Mouse (Mus musculus): ENCODE data around the gene Trim10. TPM values are rescaled to one million over a fixed set of nuclear protein-coding genes. Genes with fewer than 3 reads are reported as not detected.
A peak's percentile ranks its signal among the peaks of the same experiment; 100 is the strongest.

The Trim10 gene
- polyA plus RNA-seq, 1 experiment from 2014 or later = 0.88 TPM

DNA sequence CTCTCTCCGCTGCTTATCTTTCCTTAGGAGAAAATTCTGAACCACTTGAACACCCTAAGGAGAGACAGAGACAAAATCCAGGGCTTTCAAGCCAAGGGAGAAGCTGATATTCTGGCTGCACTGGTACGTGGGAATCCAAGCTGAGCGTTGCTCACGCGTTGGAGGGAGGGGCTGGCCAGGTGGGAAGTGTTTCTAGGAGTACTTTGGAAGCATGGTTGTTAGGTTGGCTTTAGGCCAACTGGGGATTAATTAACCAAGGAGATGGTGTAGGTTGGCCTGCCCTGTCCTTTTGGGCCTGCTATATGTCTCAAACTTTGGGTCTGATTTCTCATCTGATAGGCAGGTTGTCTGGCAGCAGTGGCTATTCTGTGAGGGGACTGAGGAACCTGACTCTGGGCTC lies 18.2 kb upstream of the Trim10 start:
- peaks cover 68% of the 10 kb centered on the region for H3K36me3 ChIP-seq (replicated peaks; ENCODE audit: control insufficient read depth, insufficient read depth)
- H3K27me3 ChIP-seq (ENCODE audit: control insufficient read depth, insufficient read depth, low read length) = no peaks in the 10 kb centered on the region
- DNase-seq (ENCODE audit: low spot score) (no peak), ATAC-seq (ENCODE audit: low FRiP score) (no peak)
- H3K4me1 ChIP-seq (replicated peaks; ENCODE audit: control insufficient read depth, insufficient read depth, low read length) = no peaks in the 10 kb centered on the region
- H3K27ac ChIP-seq = no peak overlapping the region
- no peak overlapping the region for H3K4me2 ChIP-seq (replicated peaks)
- H3K9me3 ChIP-seq (ENCODE audit: control insufficient read depth, low read length) = no peaks in the 10 kb centered on the region
- WGBS = 94% methylated on average over 5 of the region's 5 CpGs
- no peak overlapping the region for H3K4me3 ChIP-seq (replicated peaks; ENCODE audit: low read length)
- H3K9ac ChIP-seq = no peak overlapping the region

- Histone ChIP-seq H3K27ac (no peak overlapping the region), H3K4me2 (replicated peaks) (no peak overlapping the region), H3K27me3 (ENCODE audit: control insufficient read depth, insufficient read depth, low read length) (no peaks in the 10 kb centered on the region), H3K36me3 (replicated peaks; ENCODE audit: control insufficient read depth, insufficient read depth) (peaks cover 68% of the 10 kb centered on the region), H3K4me1 (replicated peaks; ENCODE audit: control insufficient read depth, insufficient read depth, low read length) (no peaks in the 10 kb centered on the region), H3K4me3 (replicated peaks; ENCODE audit: low read length) (no peak overlapping the region), H3K9ac (no peak overlapping the region), H3K9me3 (ENCODE audit: control insufficient read depth, low read length) (no peaks in the 10 kb centered on the region)
- DNase-seq (ENCODE audit: low spot score) (no peak), ATAC-seq (ENCODE audit: low FRiP score) (no peak)
- WGBS = 91% methylated on average over 5 of the region's 5 CpGs
Observed at GRCm38 (mm10) chr17:36851627-36852026, 17.7 kb upstream of the Trim10 start.

- Histone ChIP-seq H3K9me3 (ENCODE audit: control insufficient read depth, low read length) (no peaks in the 10 kb centered on the region), H3K9ac (no peak overlapping the region), H3K4me2 (replicated peaks) (no peak overlapping the region), H3K27ac (no peak overlapping the region), H3K27me3 (ENCODE audit: control insufficient read depth, insufficient read depth, low read length) (no peaks in the 10 kb centered on the region), H3K4me1 (replicated peaks; ENCODE audit: control insufficient read depth, insufficient read depth, low read length) (no peaks in the 10 kb centered on the region), H3K4me3 (replicated peaks; ENCODE audit: low read length) (no peak overlapping the region), H3K36me3 (replicated peaks; ENCODE audit: control insufficient read depth, insufficient read depth) (peaks cover 100% of the 10 kb centered on the region)
- DNase-seq (ENCODE audit: low spot score) (no peak), ATAC-seq (ENCODE audit: low FRiP score) (no peak)
- 97% methylated on average over 3 of the region's 3 CpGs for WGBS
Observed at GRCm38 (mm10) chr17:36855484-36855883, 13.9 kb upstream of the Trim10 start.

DNA sequence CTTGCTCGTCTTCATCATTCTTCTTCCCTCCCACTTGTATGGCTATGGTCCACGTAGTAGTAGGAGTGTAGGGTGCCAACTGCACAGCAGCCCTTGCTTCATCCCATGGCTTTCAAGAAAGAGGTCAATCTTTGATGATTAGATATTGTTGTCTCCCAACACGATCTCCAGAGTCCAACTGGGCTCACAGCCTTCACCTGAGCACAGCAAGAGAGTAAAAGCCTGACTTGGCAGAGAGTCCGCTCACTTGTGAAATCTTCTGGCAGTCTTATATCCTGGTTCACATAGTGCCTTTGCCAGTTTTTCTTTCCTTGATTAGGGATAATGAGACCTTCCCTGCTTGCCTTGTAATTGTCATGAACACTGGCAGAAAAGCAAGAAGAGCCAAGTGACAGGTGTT lies 13.1 kb upstream of the Trim10 start:
- H3K4me1 ChIP-seq (replicated peaks; ENCODE audit: control insufficient read depth, insufficient read depth, low read length) = no peaks in the 10 kb centered on the region
- H3K9ac ChIP-seq = no peak overlapping the region
- DNase-seq (ENCODE audit: low spot score) = no peak
- H3K36me3 ChIP-seq (replicated peaks; ENCODE audit: control insufficient read depth, insufficient read depth) = peaks cover 93% of the 10 kb centered on the region
- H3K27me3 ChIP-seq (ENCODE audit: control insufficient read depth, insufficient read depth, low read length) = no peaks in the 10 kb centered on the region
- H3K4me3 ChIP-seq (replicated peaks; ENCODE audit: low read length) = no peak overlapping the region
- ATAC-seq (ENCODE audit: low FRiP score) = no peak
- no peak overlapping the region for H3K27ac ChIP-seq
- WGBS = 97% methylated on average over 4 of the region's 4 CpGs
- H3K9me3 ChIP-seq (ENCODE audit: control insufficient read depth, low read length) = no peaks in the 10 kb centered on the region
- H3K4me2 ChIP-seq (replicated peaks) = no peak overlapping the region

DNA sequence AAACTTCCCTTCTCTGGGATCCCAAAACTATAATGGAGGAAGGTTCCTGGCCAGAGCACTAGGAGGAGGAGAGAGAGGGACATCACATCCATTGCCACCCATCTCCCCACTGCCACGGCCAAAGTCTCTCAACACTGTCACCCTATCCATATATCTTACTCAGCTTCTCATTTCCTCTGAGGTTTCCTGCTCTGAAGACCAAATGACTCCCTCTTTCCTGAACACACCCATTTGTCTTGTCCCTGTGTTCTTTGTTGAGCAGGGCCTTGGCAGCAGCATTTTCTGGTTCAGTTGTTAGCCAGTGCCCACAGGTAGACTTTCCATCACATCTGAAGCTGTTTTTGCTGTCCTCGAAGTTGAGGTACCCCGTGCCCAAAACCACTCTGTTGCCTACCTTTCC lies 11.2 kb upstream of the Trim10 start:
- ATAC-seq (ENCODE audit: low FRiP score) (no peak), DNase-seq (ENCODE audit: low spot score) (no peak)
- H3K36me3 ChIP-seq (replicated peaks; ENCODE audit: control insufficient read depth, insufficient read depth) = peaks cover 74% of the 10 kb centered on the region
- no peak overlapping the region for H3K9ac ChIP-seq
- no peaks in the 10 kb centered on the region for H3K27me3 ChIP-seq (ENCODE audit: control insufficient read depth, insufficient read depth, low read length)
- WGBS = 96% methylated on average over 3 of the region's 3 CpGs
- H3K9me3 ChIP-seq (ENCODE audit: control insufficient read depth, low read length) = no peaks in the 10 kb centered on the region
- no peak overlapping the region for H3K27ac ChIP-seq
- H3K4me3 ChIP-seq (replicated peaks; ENCODE audit: low read length) = no peak overlapping the region
- H3K4me1 ChIP-seq (replicated peaks; ENCODE audit: control insufficient read depth, insufficient read depth, low read length) = no peaks in the 10 kb centered on the region
- H3K4me2 ChIP-seq (replicated peaks) = no peak overlapping the region

- Histone ChIP-seq H3K9me3 (ENCODE audit: control insufficient read depth, low read length) (no peaks in the 10 kb centered on the region), H3K4me1 (replicated peaks; ENCODE audit: control insufficient read depth, insufficient read depth, low read length) (no peaks in the 10 kb centered on the region; the same call in 1 of the 2 replicates), H3K27me3 (ENCODE audit: control insufficient read depth, insufficient read depth, low read length) (peaks cover 13% of the 10 kb centered on the region; the same call in 1 of the 2 replicates), H3K27ac (no peak overlapping the region), H3K4me3 (replicated peaks; ENCODE audit: low read length) (no peak overlapping the region), H3K36me3 (replicated peaks; ENCODE audit: control insufficient read depth, insufficient read depth) (peaks cover 39% of the 10 kb centered on the region), H3K9ac (no peak overlapping the region), H3K4me2 (replicated peaks) (no peak overlapping the region)
- DNase-seq (ENCODE audit: low spot score) = no peak
- no peak for ATAC-seq (ENCODE audit: low FRiP score)
- WGBS = 68% methylated on average over 2 of the region's 2 CpGs
Observed at GRCm38 (mm10) chr17:36861680-36862079, 7.7 kb upstream of the Trim10 start.

DNA sequence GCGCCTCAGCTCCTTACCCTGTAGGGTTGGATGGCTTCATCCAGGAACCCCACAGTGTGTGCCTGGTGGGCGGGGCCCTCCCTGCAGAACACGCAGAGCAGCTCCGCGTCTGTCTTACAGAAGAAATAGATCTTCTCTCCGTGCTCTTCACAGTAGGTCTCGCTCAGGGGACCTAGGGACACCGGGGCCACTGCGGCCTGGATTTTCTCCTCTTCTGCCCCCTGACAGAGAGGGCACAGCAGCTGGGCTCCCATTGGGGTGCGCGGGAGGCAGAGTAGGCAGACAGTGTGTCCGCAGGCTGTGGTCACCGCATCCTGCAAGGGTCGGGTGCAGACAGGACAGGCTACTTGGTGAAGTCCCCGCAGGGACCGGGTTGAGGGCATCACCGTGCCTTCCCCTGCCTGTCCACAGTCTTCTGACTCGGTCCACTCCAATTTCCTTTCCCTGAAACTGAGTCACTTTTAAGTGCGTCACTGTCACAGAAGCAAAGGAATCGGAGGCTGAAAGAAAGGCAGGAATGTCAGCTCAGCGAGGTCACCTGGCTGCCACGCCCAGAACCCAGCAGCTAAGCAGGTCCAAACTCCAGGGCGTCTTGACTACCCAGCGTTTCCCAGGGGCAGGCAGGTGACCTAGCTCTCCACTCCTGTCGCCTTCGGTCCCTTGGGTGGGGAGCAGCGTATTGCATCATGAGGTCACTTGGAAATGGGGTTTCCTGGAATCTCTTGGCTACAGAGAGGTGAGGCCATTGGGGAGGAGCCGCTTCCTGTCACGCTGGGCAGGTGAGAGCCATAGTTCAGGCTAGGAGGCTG lies 2.5 kb upstream of the Trim10 start, which contains the start of gene Trim15:
Trim15 (minus strand) TSS at position 492 of the 809 bp plus-strand sequence.
- ATAC-seq (ENCODE audit: low FRiP score) = peak; percentile 27; the same call in 1 of the 2 replicates

GRCm38 (mm10) chr17:36868836-36869235 lies 538 bp upstream of the Trim10 start:
- no peak overlapping the region for H3K9ac ChIP-seq

More for the DNA sequence above, 2.5 kb upstream of the Trim10 start, which contains the start of gene Trim15:
- Histone ChIP-seq H3K9ac (peak within 1 kb of the TSS; percentile 42), H3K4me2 (replicated peaks) (peak within 1 kb of the TSS; percentile 46), H3K4me1 (replicated peaks; ENCODE audit: control insufficient read depth, insufficient read depth, low read length) (no peaks in the 10 kb centered on the region; the same call in 1 of the 2 replicates), H3K27me3 (ENCODE audit: control insufficient read depth, insufficient read depth, low read length) (peaks cover 24% of the 10 kb centered on the region), H3K4me3 (replicated peaks; ENCODE audit: low read length) (peak within 1 kb of the TSS; percentile 22), H3K27ac (no peak within 1 kb of the TSS), H3K36me3 (replicated peaks; ENCODE audit: control insufficient read depth, insufficient read depth) (no peaks in the 10 kb centered on the region), H3K9me3 (ENCODE audit: control insufficient read depth, low read length) (no peaks in the 10 kb centered on the region)
- 13% methylated on average over 29 of the region's 29 CpGs for WGBS
- DNase-seq (ENCODE audit: low spot score) = no peak

GRCm38 (mm10) chr17:36869955-36870810 lies 809 bp downstream of the Trim10 start:
- DNase-seq (ENCODE audit: low spot score) = no peak
- H3K4me2 ChIP-seq (replicated peaks) = no peak overlapping the region
- no peak overlapping the region for H3K9ac ChIP-seq
- 81% methylated on average over 25 of the region's 25 CpGs for WGBS
- no peak overlapping the region for H3K4me3 ChIP-seq (replicated peaks; ENCODE audit: low read length)
- peaks cover 21% of the 10 kb centered on the region for H3K27me3 ChIP-seq (ENCODE audit: control insufficient read depth, insufficient read depth, low read length)
- ATAC-seq (ENCODE audit: low FRiP score) = no peak
- H3K9me3 ChIP-seq (ENCODE audit: control insufficient read depth, low read length) = no peaks in the 10 kb centered on the region
- H3K36me3 ChIP-seq (replicated peaks; ENCODE audit: control insufficient read depth, insufficient read depth) = no peaks in the 10 kb centered on the region
- H3K4me1 ChIP-seq (replicated peaks; ENCODE audit: control insufficient read depth, insufficient read depth, low read length) = no peaks in the 10 kb centered on the region; the same call in 1 of the 2 replicates
- no peak overlapping the region for H3K27ac ChIP-seq

More at GRCm38 (mm10) chr17:36868836-36869235, 538 bp upstream of the Trim10 start:
- no peak for ATAC-seq (ENCODE audit: low FRiP score)
- H3K9me3 ChIP-seq (ENCODE audit: control insufficient read depth, low read length) = no peaks in the 10 kb centered on the region
- no peak overlapping the region for H3K4me2 ChIP-seq (replicated peaks)
- 87% methylated on average over 2 of the region's 2 CpGs for WGBS
- no peak overlapping the region for H3K27ac ChIP-seq
- no peak for DNase-seq (ENCODE audit: low spot score)
- H3K27me3 ChIP-seq (ENCODE audit: control insufficient read depth, insufficient read depth, low read length) = peaks cover 24% of the 10 kb centered on the region
- H3K4me3 ChIP-seq (replicated peaks; ENCODE audit: low read length) = no peak overlapping the region
- H3K4me1 ChIP-seq (replicated peaks; ENCODE audit: control insufficient read depth, insufficient read depth, low read length) = no peaks in the 10 kb centered on the region; the same call in 1 of the 2 replicates
- no peaks in the 10 kb centered on the region for H3K36me3 ChIP-seq (replicated peaks; ENCODE audit: control insufficient read depth, insufficient read depth)

Measured in hindbrain, embryonic 14.5 days (tissue).